Mouse (Mus musculus): ENCODE data around the gene Pfdn6.

The Pfdn6 gene

GRCm38 (mm10) chr17:33931947-33932346, 8.2 kb downstream of the Pfdn6 start:
- no peak for DNase-seq (ENCODE audit: extremely low spot score)

GRCm38 (mm10) chr17:33931159-33931866, 8.8 kb downstream of the Pfdn6 start:
- no peak for DNase-seq (ENCODE audit: extremely low spot score)

- peak; percentile 46 for DNase-seq (ENCODE audit: extremely low spot score)
These were observed 9.6 kb downstream of the Pfdn6 start for GRCm38 (mm10) chr17:33930280-33931158.

- DNase-seq (ENCODE audit: extremely low spot score) = peak; percentile 97
These were observed 10.5 kb downstream of the Pfdn6 start, which contains the start of gene Rgl2 for GRCm38 (mm10) chr17:33929371-33930279. Rgl2 (plus strand) TSS chr17:33929543.

- DNase-seq (ENCODE audit: extremely low spot score) = no peak
These were observed 11.7 kb downstream of the Pfdn6 start for GRCm38 (mm10) chr17:33928251-33928947.

GRCm38 (mm10) chr17:33926207-33926932, 13.8 kb downstream of the Pfdn6 start:
- peak; percentile 37 for DNase-seq (ENCODE audit: extremely low spot score)

GRCm38 (mm10) chr17:33925406-33926116, 14.6 kb downstream of the Pfdn6 start:
- no peak for DNase-seq (ENCODE audit: extremely low spot score)

GRCm38 (mm10) chr17:33924577-33925283, 15.4 kb downstream of the Pfdn6 start:
- no peak for DNase-seq (ENCODE audit: extremely low spot score)

GRCm38 (mm10) chr17:33921361-33921760, 18.8 kb downstream of the Pfdn6 start:
- no peak for DNase-seq (ENCODE audit: extremely low spot score)

GRCm38 (mm10) chr17:33920282-33921097, 19.7 kb downstream of the Pfdn6 start:
- DNase-seq (ENCODE audit: extremely low spot score) = peak; percentile 86

- DNase-seq (ENCODE audit: extremely low spot score) = peak; percentile 60
These were observed 20.5 kb downstream of the Pfdn6 start for GRCm38 (mm10) chr17:33919351-33920281.

- DNase-seq (ENCODE audit: extremely low spot score) = no peak
These were observed 21.6 kb downstream of the Pfdn6 start for GRCm38 (mm10) chr17:33918293-33919203.

- no peak for DNase-seq (ENCODE audit: extremely low spot score)
These were observed 22.4 kb downstream of the Pfdn6 start for GRCm38 (mm10) chr17:33917656-33918292.

- DNase-seq (ENCODE audit: extremely low spot score) = no peak
These were observed 23.1 kb downstream of the Pfdn6 start for GRCm38 (mm10) chr17:33916847-33917655.

- no peak for DNase-seq (ENCODE audit: extremely low spot score)
These were observed 23.8 kb downstream of the Pfdn6 start for GRCm38 (mm10) chr17:33916294-33916693.
